Mouse (Mus musculus) ES-CJ7 (cell line): ENCODE measurements around the gene Atp11a.

ENCODE experiments used
- DNase-seq: peaks from one replicate; pipeline ENCODE4 v3.0.0; 2011; ENCODE audit warnings: low read depth, low spot score

Atp11a gene

DNA sequence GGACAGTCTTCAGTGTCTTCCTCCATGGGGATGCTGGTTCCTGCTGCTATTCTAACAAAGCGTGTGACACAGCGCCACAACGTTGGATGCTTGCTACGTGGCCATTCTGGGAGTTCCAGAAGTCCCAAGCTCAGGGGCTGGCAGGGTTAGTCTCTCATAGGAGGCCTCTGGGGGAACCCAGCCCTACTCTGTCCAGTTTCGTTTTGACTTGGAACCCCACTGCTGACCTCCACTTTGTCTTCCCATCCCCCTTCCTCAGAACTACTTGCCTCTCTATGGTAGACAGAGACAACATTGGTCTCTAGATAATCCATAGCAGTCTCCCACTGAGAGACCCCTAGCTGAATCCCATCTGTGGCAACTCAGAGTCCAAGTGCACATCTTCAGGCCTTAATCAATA lies 149.8 kb downstream of the Atp11a start:
- no peak for DNase-seq

DNA sequence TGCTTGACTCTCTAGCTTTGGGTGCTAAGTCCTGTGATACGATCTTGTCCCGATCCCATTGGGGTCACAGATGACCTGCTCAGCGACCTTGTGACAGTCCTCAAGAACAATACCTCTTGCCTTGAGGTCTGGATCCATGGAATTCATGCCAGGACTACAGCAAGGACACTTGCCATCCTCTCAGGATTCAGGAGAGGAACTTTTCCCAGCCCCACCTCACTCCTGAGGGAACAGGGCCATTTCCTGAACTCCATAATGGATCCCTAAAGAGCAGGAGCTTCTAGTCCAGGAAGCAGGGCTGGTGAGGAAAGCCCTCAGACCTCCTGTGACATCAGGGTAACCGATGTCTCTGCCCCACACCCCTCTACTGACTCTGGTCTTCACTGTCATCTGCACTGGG lies 150.9 kb downstream of the Atp11a start:
- DNase-seq, result no peak

DNA sequence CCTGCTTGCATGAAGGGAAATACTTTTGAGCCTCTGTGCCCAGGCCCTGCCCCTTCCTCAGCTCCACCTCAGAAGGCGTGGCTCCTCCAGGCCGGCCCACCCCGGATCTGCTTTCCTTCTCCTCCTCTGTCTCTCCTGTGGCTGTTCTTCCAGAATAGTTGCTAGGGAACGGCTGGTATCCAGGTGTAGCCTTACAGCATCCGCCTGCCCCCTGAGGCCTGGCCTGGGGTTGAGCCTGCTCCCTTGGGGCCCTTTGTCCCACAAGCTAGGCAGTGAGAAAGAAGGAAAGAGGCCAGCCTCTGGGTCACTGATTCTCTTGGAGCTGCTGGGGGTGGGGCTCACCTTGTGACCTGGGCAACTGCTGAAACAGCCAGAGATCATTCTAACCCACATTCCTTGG lies 155.2 kb downstream of the Atp11a start:
- DNase-seq, result peak; percentile 64

DNA sequence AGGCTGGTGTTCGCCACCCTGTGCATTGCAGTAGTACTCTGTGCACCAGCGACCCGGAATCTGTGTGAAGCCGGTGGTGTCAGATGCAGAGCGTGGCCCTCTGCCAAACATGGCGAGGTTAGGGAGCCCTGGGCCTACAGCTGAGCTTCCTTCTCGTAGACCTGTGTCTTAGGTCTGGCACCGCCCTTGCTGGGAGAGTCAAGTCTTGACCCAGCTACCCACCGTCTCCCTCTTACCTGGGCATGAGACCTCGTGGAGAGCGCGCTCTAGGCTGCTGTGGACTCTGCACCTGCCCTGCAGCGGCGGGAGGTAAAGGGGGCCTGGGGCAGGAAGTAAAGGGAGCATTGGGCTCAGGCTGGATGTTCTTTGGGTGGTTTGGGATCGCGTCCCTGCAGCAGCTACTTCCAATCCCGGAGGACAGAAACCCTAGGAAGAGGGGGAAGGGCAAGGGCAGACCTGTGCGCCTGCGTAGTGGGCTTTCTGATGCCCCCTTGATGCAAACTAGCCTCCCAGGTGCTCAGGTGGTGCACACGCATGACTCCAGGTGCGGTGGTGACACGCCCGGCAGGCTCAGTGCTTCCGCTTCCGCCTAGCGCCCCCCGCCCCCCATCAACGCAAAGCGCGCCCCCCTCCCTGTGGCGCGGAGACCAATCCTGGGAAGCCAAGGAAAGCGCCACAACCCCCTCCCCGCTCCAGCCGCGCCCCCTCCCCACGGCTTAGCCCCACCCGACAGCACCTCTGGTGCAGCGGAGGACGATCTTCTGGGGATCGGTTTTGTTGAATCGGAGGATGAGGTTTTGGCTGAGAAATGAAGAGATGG lies 158.6 kb downstream of the Atp11a start:
- DNase-seq, result peak; percentile 90

DNA sequence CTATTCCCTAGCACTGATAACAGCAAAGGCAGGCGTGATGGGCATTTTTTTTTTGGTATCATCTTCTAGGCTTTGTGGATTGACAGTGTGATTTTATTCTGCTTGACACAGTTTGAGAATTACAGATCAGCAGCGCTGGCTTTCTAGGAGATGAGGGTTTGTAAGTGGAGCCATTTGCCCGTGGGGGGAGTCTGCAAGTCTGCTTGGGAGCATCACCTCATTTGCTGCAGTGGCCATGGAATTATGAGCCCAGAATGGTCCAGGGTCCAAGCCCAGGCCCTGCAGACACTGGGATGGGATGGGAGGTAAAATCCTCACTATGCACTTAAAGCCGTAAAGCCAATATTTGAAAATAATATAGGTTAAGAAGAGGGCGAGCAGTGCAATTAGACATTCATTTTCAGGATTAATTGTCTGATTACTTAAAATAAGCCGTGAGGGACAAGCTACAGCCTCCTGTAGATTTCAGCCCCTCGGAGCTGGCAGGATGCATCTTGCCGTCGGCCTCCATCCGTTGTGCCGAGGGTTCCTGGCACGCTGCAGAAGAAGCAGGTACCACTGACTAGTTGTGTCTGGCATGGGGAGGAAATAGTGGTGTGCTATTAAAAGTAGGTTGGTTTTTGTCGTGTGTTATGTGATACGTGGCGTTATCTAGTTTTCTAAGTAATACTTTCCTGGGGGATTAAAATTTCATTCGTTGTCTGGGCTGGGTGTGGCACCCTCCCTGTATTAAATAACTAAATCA lies 159.5 kb downstream of the Atp11a start:
- no peak for DNase-seq

DNA sequence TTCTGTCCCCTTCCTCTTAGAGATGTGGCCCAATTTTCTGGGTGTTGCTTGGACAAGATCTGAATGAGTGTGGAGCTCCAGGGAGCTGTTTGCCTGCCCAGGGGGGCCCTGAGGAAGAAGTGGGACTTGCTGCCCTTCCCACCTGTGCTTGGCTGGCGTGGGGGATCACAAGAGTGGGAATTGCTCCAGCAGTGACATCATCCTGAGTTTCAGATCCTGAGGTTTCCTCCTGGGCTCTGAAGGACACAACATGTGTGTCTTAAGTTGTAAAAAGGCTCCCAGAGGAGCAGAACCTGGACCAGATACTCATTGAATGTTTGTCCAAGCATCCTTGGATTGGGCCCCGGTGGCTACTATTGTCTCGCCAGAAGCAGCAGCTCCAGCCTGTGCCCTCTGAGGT lies 160.2 kb downstream of the Atp11a start:
- DNase-seq, result no peak

DNA sequence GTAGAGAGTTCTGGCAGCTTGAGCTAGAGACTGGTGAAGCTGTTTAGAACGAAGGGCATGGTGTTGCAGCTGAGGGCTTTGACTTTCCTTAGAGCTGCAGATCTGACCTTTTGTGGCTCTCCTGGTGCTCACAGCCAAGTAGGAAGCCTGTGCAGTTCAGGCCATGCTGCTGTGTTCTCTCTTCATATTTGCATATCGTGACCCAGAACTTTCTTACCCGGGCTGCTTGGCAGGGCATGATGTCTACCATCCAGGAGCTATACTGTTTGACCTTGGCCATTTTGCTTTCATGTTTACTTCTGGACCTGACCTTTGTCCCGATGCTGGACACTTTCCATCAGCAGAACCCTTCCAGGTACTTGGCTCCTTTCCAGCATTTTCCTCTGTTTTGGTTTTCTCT lies 161.0 kb downstream of the Atp11a start:
- no peak for DNase-seq
